Mouse (Mus musculus) erythroblast, embryonic 14.5 days (primary cell): ENCODE measurements around the gene Pde10a. TPM values are rescaled to one million over a fixed set of nuclear protein-coding genes. Genes with fewer than 3 reads are reported as not detected.
A peak's percentile ranks its signal among the peaks of the same experiment; 100 is the strongest.

Experiments used
- H3K27me3 ChIP-seq: 2 replicates; pipeline ENCODE4 v1.6.1; 2012; ENCODE audit warnings: inconsistent platforms; ENCODE audit not compliant: control insufficient read depth
- H3K36me3 ChIP-seq: 2 replicates; pipeline ENCODE4 v1.6.1; 2012; ENCODE audit warnings: mild to moderate bottlenecking, inconsistent platforms; ENCODE audit not compliant: control insufficient read depth
- H3K4me1 ChIP-seq: 2 replicates; pipeline ENCODE4 v1.6.1; 2012; ENCODE audit warnings: inconsistent platforms; ENCODE audit not compliant: control insufficient read depth
- H3K4me3 ChIP-seq: replicated peaks from 2 replicates; pipeline ENCODE3; 2012; ENCODE audit warnings: moderate library complexity, mild to moderate bottlenecking, inconsistent platforms
- H3K9me3 ChIP-seq: 2 replicates; pipeline ENCODE4 v1.6.1; 2012; ENCODE audit warnings: low read length, inconsistent platforms, mixed read lengths; ENCODE audit not compliant: control insufficient read depth
- GATA1 ChIP-seq: IDR thresholded peaks from 2 replicates; pipeline ENCODE4 v1.6.1; 2012; ENCODE audit warnings: low read length, inconsistent platforms, mixed read lengths
- TAL1 ChIP-seq: IDR thresholded peaks from 3 replicates; pipeline ENCODE4 v1.6.1; 2012; ENCODE audit warnings: low read length, inconsistent platforms, mixed read lengths
- polyA plus RNA-seq: library from polyadenylated mRNA; stranded (reverse); fragments of >175 nt; gene quantifications from 2 replicates; pipeline ENCODE4 v1.2.3, GENCODE M21; 2012

The Pde10a gene
- polyA plus RNA-seq, 1 experiment: not detected

- H3K4me3 ChIP-seq: peak overlapping the region; percentile 24
- H3K4me1 ChIP-seq: no peaks in the 10 kb centered on the region
- no peaks in the 10 kb centered on the region for H3K36me3 ChIP-seq
- TF ChIP-seq TAL1 (no peak), GATA1 (no peak)
- H3K27me3 ChIP-seq: peaks cover 79% of the 10 kb centered on the region
- no peaks in the 10 kb centered on the region for H3K9me3 ChIP-seq
Observed at GRCm38 (mm10) chr17:8802161-8802888, 277.2 kb downstream of the Pde10a start.

- Histone ChIP-seq H3K27me3 (peaks cover 72% of the 10 kb centered on the region), H3K9me3 (no peaks in the 10 kb centered on the region), H3K36me3 (no peaks in the 10 kb centered on the region), H3K4me3 (no peak overlapping the region), H3K4me1 (no peaks in the 10 kb centered on the region)
- no peak for TF ChIP-seq GATA1
- TF ChIP-seq TAL1: no peak
Observed at GRCm38 (mm10) chr17:8802889-8803799, 278.0 kb downstream of the Pde10a start.

DNA sequence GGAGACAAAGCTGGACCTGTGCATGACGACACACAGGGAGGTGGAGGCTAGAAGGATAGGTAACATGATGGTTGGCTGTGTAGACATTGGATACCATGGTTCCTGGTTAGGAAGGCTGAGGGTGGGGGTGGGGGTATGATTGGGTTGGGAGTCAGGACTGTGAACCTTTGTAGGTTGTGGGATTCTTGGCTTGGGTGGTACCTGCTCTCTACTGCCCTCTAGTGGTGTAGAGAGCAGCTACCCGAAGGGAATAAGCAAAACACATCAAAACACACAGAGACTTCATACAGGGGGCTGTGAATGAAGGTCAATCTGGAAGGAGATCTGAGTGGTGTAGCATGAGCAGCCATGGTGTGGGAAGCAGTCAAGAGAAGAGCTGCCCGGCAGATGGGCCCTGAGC lies 282.2 kb downstream of the Pde10a start:
- no peak for TF ChIP-seq TAL1
- Histone ChIP-seq H3K4me1 (no peaks in the 10 kb centered on the region), H3K27me3 (peaks cover 30% of the 10 kb centered on the region), H3K9me3 (no peaks in the 10 kb centered on the region), H3K4me3 (no peak overlapping the region), H3K36me3 (no peaks in the 10 kb centered on the region)

DNA sequence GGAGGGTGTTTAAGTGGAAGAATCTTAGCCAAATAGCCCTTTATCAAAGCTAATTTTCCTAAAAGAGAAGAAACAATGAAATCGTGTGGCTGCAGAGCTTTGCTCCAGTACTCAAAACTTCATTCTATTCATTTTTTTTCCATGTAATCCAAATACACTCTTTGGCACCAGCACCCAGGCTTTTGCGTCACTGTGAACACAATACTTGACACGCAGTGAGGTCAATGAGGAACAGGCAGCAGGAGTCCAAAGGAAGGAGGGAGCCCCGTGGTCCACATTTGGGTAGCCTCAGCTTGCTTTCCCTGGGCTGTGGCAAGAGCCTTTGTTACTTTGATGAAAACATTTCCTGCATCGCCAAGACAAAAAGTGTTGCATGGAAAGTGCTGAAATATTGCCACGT lies 284.6 kb downstream of the Pde10a start:
- Histone ChIP-seq H3K36me3 (no peaks in the 10 kb centered on the region), H3K9me3 (no peaks in the 10 kb centered on the region), H3K4me3 (no peak overlapping the region), H3K4me1 (no peaks in the 10 kb centered on the region), H3K27me3 (peaks cover 8% of the 10 kb centered on the region)
- TF ChIP-seq GATA1 (no peak), TAL1 (no peak)

DNA sequence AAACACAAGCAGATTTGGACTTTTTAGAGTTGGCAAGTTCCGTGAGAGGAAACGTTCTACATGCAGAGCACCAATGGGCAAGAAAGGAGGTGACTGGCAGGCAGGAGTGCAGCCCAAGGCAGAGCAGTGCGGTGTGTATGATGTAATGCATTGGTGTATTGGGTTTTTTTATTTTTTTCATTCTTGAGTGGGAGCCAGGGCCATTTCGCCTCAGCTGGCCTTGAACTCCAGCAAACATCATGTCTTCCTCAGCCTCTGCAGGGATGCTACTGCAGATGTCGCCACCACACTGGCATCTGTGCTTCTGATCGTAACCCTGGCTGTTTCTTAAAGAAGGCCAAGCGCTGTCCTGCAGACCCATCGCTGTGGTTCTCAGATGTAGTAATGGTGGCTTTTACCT lies 285.0 kb downstream of the Pde10a start:
- H3K9me3 ChIP-seq: no peaks in the 10 kb centered on the region
- peaks cover 4% of the 10 kb centered on the region; the same call in 1 of the 2 replicates for H3K27me3 ChIP-seq
- H3K36me3 ChIP-seq: no peaks in the 10 kb centered on the region
- H3K4me3 ChIP-seq: no peak overlapping the region
- TF ChIP-seq TAL1 (no peak), GATA1 (no peak)
- no peaks in the 10 kb centered on the region for H3K4me1 ChIP-seq

GRCm38 (mm10) chr17:8812228-8812865 lies 287.2 kb downstream of the Pde10a start:
- Histone ChIP-seq H3K4me3 (no peak overlapping the region), H3K9me3 (no peaks in the 10 kb centered on the region), H3K4me1 (no peaks in the 10 kb centered on the region), H3K27me3 (no peaks in the 10 kb centered on the region), H3K36me3 (no peaks in the 10 kb centered on the region)
- TF ChIP-seq TAL1 (no peak), GATA1 (no peak)

DNA sequence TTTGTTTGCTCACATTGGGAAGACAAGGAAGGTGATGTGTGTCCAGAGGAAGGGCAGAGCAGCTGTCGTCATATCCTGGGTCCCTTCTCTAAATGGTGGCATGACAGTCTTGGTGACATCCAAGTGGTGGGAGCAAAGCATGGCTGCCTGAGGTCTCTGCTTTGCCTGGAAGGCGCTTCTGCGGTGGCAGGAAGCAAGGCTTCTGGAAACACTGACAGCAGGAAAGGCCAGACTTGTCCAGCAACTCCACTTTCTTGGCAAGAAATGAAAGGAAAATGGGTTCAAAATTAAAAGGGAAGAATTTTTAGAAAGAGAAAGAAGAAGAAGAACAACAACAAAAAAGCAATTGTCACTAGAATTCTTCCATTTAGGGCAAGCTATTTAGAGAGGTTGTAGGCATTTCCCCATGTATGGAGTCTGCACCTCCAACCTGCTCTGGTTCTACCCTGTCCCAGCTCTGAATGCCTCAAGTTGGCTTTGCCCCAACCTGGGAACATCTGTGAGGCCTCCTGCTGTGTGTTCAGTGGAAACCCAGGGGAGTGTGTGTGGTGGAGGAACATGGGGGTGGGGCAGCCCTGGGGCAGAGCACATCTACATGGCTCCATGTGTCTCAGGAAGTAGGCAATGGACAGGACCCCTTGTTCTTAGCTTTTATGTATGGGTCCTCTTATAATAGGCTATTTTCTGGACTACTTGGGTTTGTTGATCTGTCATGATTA lies 288.8 kb downstream of the Pde10a start:
- Histone ChIP-seq H3K27me3 (no peaks in the 10 kb centered on the region), H3K9me3 (no peaks in the 10 kb centered on the region), H3K36me3 (no peaks in the 10 kb centered on the region), H3K4me1 (no peaks in the 10 kb centered on the region), H3K4me3 (no peak overlapping the region)
- no peak for TF ChIP-seq GATA1
- no peak for TF ChIP-seq TAL1

DNA sequence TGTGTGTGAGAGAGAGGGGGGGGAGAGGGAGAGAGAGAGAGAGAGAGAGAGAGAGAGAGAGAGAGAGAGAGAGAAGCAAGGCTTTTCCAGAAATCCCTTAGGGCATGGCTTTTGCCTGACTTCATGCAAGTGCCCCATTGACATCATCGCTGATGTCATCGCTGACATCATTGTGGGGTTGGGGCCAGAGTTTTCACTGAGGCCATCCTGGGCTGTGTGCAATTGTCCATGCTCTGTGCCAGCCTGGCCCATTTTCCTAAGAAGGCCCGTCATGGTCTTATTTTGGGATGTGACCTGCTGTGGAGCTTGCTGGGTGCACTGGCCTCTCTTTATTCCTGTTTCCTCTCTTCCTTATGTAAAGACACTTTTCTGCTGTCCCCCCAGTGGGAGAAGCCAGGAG lies 290.2 kb downstream of the Pde10a start:
- no peaks in the 10 kb centered on the region for H3K9me3 ChIP-seq
- H3K36me3 ChIP-seq: no peaks in the 10 kb centered on the region
- H3K27me3 ChIP-seq: no peaks in the 10 kb centered on the region
- no peak overlapping the region for H3K4me3 ChIP-seq
- H3K4me1 ChIP-seq: no peaks in the 10 kb centered on the region
- no peak for TF ChIP-seq GATA1
- TF ChIP-seq TAL1: no peak
